9 mouse cellular contexts compared by ENCODE assay signal in the genomic region with DNA sequence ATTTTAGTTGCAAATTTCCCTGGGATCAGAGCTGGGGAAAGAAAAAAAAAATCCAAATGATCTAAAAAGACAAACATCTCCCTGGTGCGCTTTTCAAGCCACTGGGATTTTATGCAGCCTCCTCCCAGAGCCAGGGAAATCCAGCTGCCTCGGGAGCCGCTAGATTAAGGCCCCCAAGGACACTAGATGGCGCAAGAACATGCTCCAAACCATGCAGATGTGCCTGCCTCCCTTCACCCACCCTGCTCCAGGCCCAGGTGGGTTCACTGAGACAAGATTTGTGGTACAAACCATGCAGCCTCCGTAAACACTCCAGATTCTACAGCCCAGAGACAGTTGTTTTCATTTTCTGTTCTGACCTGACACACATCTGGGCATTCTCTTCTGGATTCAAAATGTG.
DNase-seq lines count a peak whose midpoint lies in the region; ATAC-seq and TF ChIP-seq lines count a peak whose summit lies in the region.
"Had no signal": no experiment of that assay in that cellular context is flagged by ENCODE, and none has a peak within 500 bp of the region (broad histone marks: within the 10 kb centered on the region; RNA-seq: fewer than 3 reads in every experiment).

No protein-coding gene starts in this region.

- peak; percentile 80 for TF ChIP-seq CTCF in liver, adult 2 months (IDR thresholded peaks at IDR 0.05; ENCODE audit: low read depth, low read length)
- peak; percentile 68 for TF ChIP-seq CTCF in liver, embryonic 14.5 days (IDR thresholded peaks at IDR 0.05; ENCODE audit: low read depth)

- H3K79me2 ChIP-seq in liver, adult 2 months (ENCODE audit: control insufficient read depth, insufficient read depth, low read length) = no peaks in the 10 kb centered on the region

- H3K36me3 ChIP-seq in liver, adult 2 months (ENCODE audit: control insufficient read depth, insufficient read depth, low read length) = no peaks in the 10 kb centered on the region
- no peaks in the 10 kb centered on the region for H3K36me3 ChIP-seq in liver, embryonic 11.5 days (ENCODE audit: control insufficient read depth, insufficient read depth, low read length)
- H3K36me3 ChIP-seq in liver, embryonic 14.5 days (replicated peaks; ENCODE audit: control insufficient read depth, insufficient read depth, low read depth) = no peaks in the 10 kb centered on the region

- H3K27me3 ChIP-seq in liver, adult 2 months (ENCODE audit: control insufficient read depth, insufficient read depth, low read length) = no peaks in the 10 kb centered on the region
- H3K27me3 ChIP-seq in liver, embryonic 11.5 days (replicated peaks; ENCODE audit: control insufficient read depth, insufficient read depth, low read length) = no peaks in the 10 kb centered on the region
- H3K27me3 ChIP-seq in liver, embryonic 14.5 days (ENCODE audit: control insufficient read depth, insufficient read depth, low read length) = no peaks in the 10 kb centered on the region

- DNase-seq in liver, adult 2 months (ENCODE audit: extremely low read depth, low read depth, low spot score) = peak; percentile 15
- no peak for DNase-seq in liver, embryonic 11.5 days (ENCODE audit: low spot score)
- peak; percentile 40 to 55 for DNase-seq in cerebellum, postnatal 4 days (ENCODE audit: low spot score in 2 of 2)
- peak; percentile 61 for DNase-seq in gastrocnemius, postnatal 10 days
- DNase-seq in kidney, adult 18-20 months = peak; percentile 57
- no peak for DNase-seq in liver, embryonic 14.5 days (ENCODE audit: low read depth in 3 of 3, low spot score in 3 of 3)
- peak; percentile 85 for DNase-seq in thymus, postnatal 4 days

- no peak for TF ChIP-seq POLR2A in liver, adult 2 months (IDR thresholded peaks at IDR 0.05; ENCODE audit: extremely low read depth, insufficient read depth, low read length)

- TF ChIP-seq EP300 in liver, embryonic 14.5 days (IDR thresholded peaks at IDR 0.05; ENCODE audit: low read depth) = no peak

- H3K4me2 ChIP-seq in liver, embryonic 11.5 days = no peak overlapping the region
- no peak overlapping the region for H3K4me2 ChIP-seq in liver, embryonic 14.5 days (ENCODE audit: low read depth)

- WGBS in liver, adult 2 months = 35% methylated on average over 5 of the region's 5 CpGs
- 32% methylated on average over 5 of the region's 5 CpGs for WGBS in liver, embryonic 11.5 days
- WGBS in liver, embryonic 14.5 days (ENCODE audit: insufficient replicate concordance) = 22% methylated on average over 5 of the region's 5 CpGs

- H3K4me1 ChIP-seq in liver, adult 2 months (ENCODE audit: control insufficient read depth, insufficient read depth, low read length) = no peaks in the 10 kb centered on the region
- no peaks in the 10 kb centered on the region for H3K4me1 ChIP-seq in liver, embryonic 11.5 days (replicated peaks; ENCODE audit: control insufficient read depth, insufficient read depth, low read length)
- 0 out of 4 replicates have a peak, but pooled peaks cover 0 to 3% of the 10 kb centered on the region in 2 experiments for H3K4me1 ChIP-seq in liver, embryonic 14.5 days (replicated peaks; ENCODE audit: control insufficient read depth in 2 of 2, insufficient read depth in 2 of 2, low read length in 1 of 2)

- H3K9me3 ChIP-seq in liver, embryonic 11.5 days (ENCODE audit: control insufficient read depth, low read length) = no peaks in the 10 kb centered on the region
- H3K9me3 ChIP-seq in liver, embryonic 14.5 days (ENCODE audit: control insufficient read depth, low read length) = no peaks in the 10 kb centered on the region
- H3K9me3 ChIP-seq: megakaryocyte, embryonic 14.5 days had no signal

- no peak overlapping the region for H3K4me3 ChIP-seq in liver, adult 2 months (ENCODE audit: insufficient read depth, low read depth, low read length)
- H3K4me3 ChIP-seq in liver, embryonic 11.5 days (ENCODE audit: low read depth, low read length) = no peak overlapping the region
- H3K4me3 ChIP-seq in liver, embryonic 14.5 days (ENCODE audit: insufficient read depth in 1 of 2, low read depth in 2 of 2, low read length in 2 of 2) = no peak overlapping the region
- H3K4me3 ChIP-seq: megakaryocyte, embryonic 14.5 days had no signal

- H3K27ac ChIP-seq in liver, adult 2 months (replicated peaks; ENCODE audit: insufficient read depth, low read depth, low read length) = no peak overlapping the region
- H3K27ac ChIP-seq in liver, embryonic 11.5 days (ENCODE audit: low read depth, low read length) = no peak overlapping the region
- H3K27ac ChIP-seq in liver, embryonic 14.5 days = no peak overlapping the region

- no peak for ATAC-seq in liver, embryonic 11.5 days (replicated peaks; ENCODE audit: low FRiP score)
- ATAC-seq in liver, embryonic 14.5 days (ENCODE audit: insufficient read depth) = no peak
- peak; percentile 68; the same call in 1 of the 2 replicates for ATAC-seq in neutrophil, adult 5-6 weeks (ENCODE audit: extremely low read depth, insufficient number of reproducible peaks, low FRiP score, poor library complexity, severe bottlenecking)

- H3K9ac ChIP-seq in liver, adult 2 months (ENCODE audit: low read depth, low read length) = no peak overlapping the region
- H3K9ac ChIP-seq in liver, embryonic 11.5 days (ENCODE audit: low read depth, low read length) = no peak overlapping the region
- H3K9ac ChIP-seq in liver, embryonic 14.5 days (replicated peaks) = no peak overlapping the region

Comparison
In these comparisons a context has a peak if more than half of its experiments do, and no peak if none do; other contexts are left out.
1. DNase-seq: peak in liver, adult 2 months (single experiment), cerebellum, postnatal 4 days (2 of 2), gastrocnemius, postnatal 10 days (single experiment), kidney, adult 18-20 months (single experiment) and thymus, postnatal 4 days (single experiment); none in liver, embryonic 11.5 days (single experiment) and liver, embryonic 14.5 days (0 of 3).